Mouse (Mus musculus): ENCODE results near the gene C3ar1. TPM values are rescaled to one million over a fixed set of nuclear protein-coding genes. Genes with fewer than 3 reads are reported as not detected.

The C3ar1 gene
- total and polyA plus RNA-seq, 3 experiments: 0.89 to 4.7 (median 1.4) TPM

- Histone ChIP-seq H3K4me1 (ENCODE audit: control insufficient read depth in 1 of 2, insufficient read depth in 2 of 2) (peaks cover 18 to 53% of the 10 kb centered on the region in 2 experiments), H3K9me3 (replicated peaks; ENCODE audit: low read length) (no peaks in the 10 kb centered on the region), H3K27me3 (replicated peaks) (no peaks in the 10 kb centered on the region), H3K9ac (ENCODE audit: insufficient read depth, low read depth) (peak overlapping the region; percentile 97), H3K4me2 (ENCODE audit: insufficient read depth, low read depth, poor library complexity, severe bottlenecking) (peak overlapping the region; percentile 72), H3K27ac (ENCODE audit: insufficient read depth, low read depth) (peak overlapping the region; percentile 12; the same call in 1 of the 2 replicates), H3K36me3 (replicated peaks in 1 of 2; ENCODE audit: control insufficient read depth in 1 of 2, insufficient read depth in 1 of 2, low read length in 1 of 2) (peaks cover 0 to 26% of the 10 kb centered on the region in 2 experiments), H3K79me2 (replicated peaks; ENCODE audit: control insufficient read depth, extremely low read depth, insufficient read depth, poor library complexity, severe bottlenecking) (peaks cover 4% of the 10 kb centered on the region; the same call in 1 of the 2 replicates), H3K4me3 (replicated peaks in 1 of 3; ENCODE audit: low read depth in 2 of 3, low read length in 2 of 3, poor library complexity in 1 of 3) (peak overlapping the region; percentile 80 to 95 (median 91))
- dilution Hi-C loops (cut with MboI; ENCODE audit: extremely low pct_ligation_motif_present, extremely low pct_unique_long_range_greater_than_20kb, low sequenced_read_pairs) (no loop called here), in situ Hi-C loops (cut with MboI; ENCODE audit: low pct_ligation_motif_present, low pct_unique_long_range_greater_than_20kb, low sequenced_read_pairs) (no loop called here)
- TF ChIP-seq ZKSCAN1 (IDR thresholded peaks at IDR 0.05; ENCODE audit: borderline replicate concordance, low read depth, low read length) (no peak), EP300 (IDR thresholded peaks at IDR 0.05; ENCODE audit: low read length) (no peak), MAX (IDR thresholded peaks at IDR 0.05; ENCODE audit: low read length) (no peak), USF2 (conservative IDR thresholded peaks at IDR 0.05; ENCODE audit: low read depth, low read length) (no peak), MAZ (IDR thresholded peaks at IDR 0.05; ENCODE audit: low read depth, low read length) (0 out of 2 replicates have a peak, but pooled peaks have one; percentile 27), PAX5 (IDR thresholded peaks at IDR 0.05; ENCODE audit: low read length) (no peak), ELF1 (IDR thresholded peaks at IDR 0.05; ENCODE audit: low read depth, low read length) (no peak; the same call in 1 of the 2 replicates), NRF1 (IDR thresholded peaks at IDR 0.05; ENCODE audit: low read depth, low read length) (no peak), SMC3 (IDR thresholded peaks at IDR 0.05; ENCODE audit: low read depth, low read length) (no peak), ZC3H11A (IDR thresholded peaks at IDR 0.05; ENCODE audit: low read depth, low read length) (no peak), RAD21 (IDR thresholded peaks at IDR 0.05; ENCODE audit: low read depth, low read length) (no peak), UBTF (IDR thresholded peaks at IDR 0.05; ENCODE audit: low read depth, low read length) (no peak; the same call in 1 of the 2 replicates), TCF12 (IDR thresholded peaks at IDR 0.05; ENCODE audit: low read depth, low read length) (no peak), IRF4 (IDR thresholded peaks at IDR 0.05; ENCODE audit: low read depth, low read length) (no peak), POLR2A (IDR thresholded peaks at IDR 0.05; ENCODE audit: low read depth, low read length) (peak; percentile 40), MYC (IDR thresholded peaks at IDR 0.05; ENCODE audit: low read depth, low read length) (0 out of 2 replicates have a peak, but pooled peaks have one; percentile 23), MAFK (IDR thresholded peaks at IDR 0.05; ENCODE audit: insufficient replicate concordance, low read length) (no peak), ZNF384 (IDR thresholded peaks at IDR 0.05; ENCODE audit: low read depth, low read length) (no peak), CTCF (conservative IDR thresholded peaks at IDR 0.05 in 1 of 2, IDR thresholded peaks at IDR 0.05 in 1 of 2; ENCODE audit: low read depth in 2 of 2, low read length in 2 of 2) (no peak), GABPA (IDR thresholded peaks at IDR 0.05; ENCODE audit: insufficient replicate concordance, low read depth, low read length) (no peak), KAT2A (IDR thresholded peaks at IDR 0.05; ENCODE audit: insufficient replicate concordance, low read length) (0 out of 2 replicates have a peak, but pooled peaks have one; percentile 15), USF1 (IDR thresholded peaks at IDR 0.05; ENCODE audit: low read depth, low read length) (no peak), SIN3A (IDR thresholded peaks at IDR 0.05; ENCODE audit: low read length) (no peak; the same call in none of the 2 replicates), TBP (conservative IDR thresholded peaks at IDR 0.05; ENCODE audit: low read depth, low read length) (no peak), JUND (conservative IDR thresholded peaks at IDR 0.05; ENCODE audit: low read depth, low read length) (no peak), POLR2AphosphoS2 (IDR thresholded peaks at IDR 0.05; ENCODE audit: low read depth, low read length) (no peak), RCOR1 (conservative IDR thresholded peaks at IDR 0.05; ENCODE audit: low read depth, low read length) (no peak), E2F4 (IDR thresholded peaks at IDR 0.05; ENCODE audit: insufficient replicate concordance, low read depth, low read length) (no peak), MXI1 (IDR thresholded peaks at IDR 0.05; ENCODE audit: low read depth, low read length) (no peak), ETS1 (conservative IDR thresholded peaks at IDR 0.05; ENCODE audit: low read depth, low read length) (no peak), JUN (IDR thresholded peaks at IDR 0.05; ENCODE audit: insufficient read depth, low read depth, low read length) (no peak), ZMIZ1 (IDR thresholded peaks at IDR 0.05; ENCODE audit: low read depth, low read length) (no peak), CHD2 (IDR thresholded peaks at IDR 0.05; ENCODE audit: low read length) (peak; percentile 55; the same call in 1 of the 2 replicates), CHD1 (IDR thresholded peaks at IDR 0.05; ENCODE audit: low read depth, low read length) (no peak), BHLHE40 (IDR thresholded peaks at IDR 0.05; ENCODE audit: low read depth, low read length) (no peak), NELFE (IDR thresholded peaks at IDR 0.05; ENCODE audit: low read depth, low read length) (no peak), MEF2A (IDR thresholded peaks at IDR 0.05; ENCODE audit: borderline replicate concordance, low read depth, low read length) (peak; percentile 20; the same call in 1 of the 2 replicates), HCFC1 (IDR thresholded peaks at IDR 0.05; ENCODE audit: low read depth, low read length) (no peak)
- peak; percentile 60 for DNase-seq (ENCODE audit: extremely low read depth)
Observed at GRCm38 (mm10) chr6:122820071-122820798, 35.7 kb downstream of the C3ar1 start.

All from CH12.LX (cell line).